Mouse (Mus musculus) neural tube, embryonic 15.5 days (tissue): ENCODE data around the gene Prkra. TPM values are rescaled to one million over a fixed set of nuclear protein-coding genes. Genes with fewer than 3 reads are reported as not detected.
A peak's percentile ranks its signal among the peaks of the same experiment; 100 is the strongest.

Experiments
- ATAC-seq: fragments of 200-750 bp; cut with Nextera tagmentation; 2 replicates; pipeline ENCODE4 v1.8.0; 2017; ENCODE audit warnings: mild to moderate bottlenecking, moderate TSS enrichment, moderate library complexity; ENCODE audit not compliant: low FRiP score
- H3K27ac ChIP-seq: fragments of 300-500 bp; sonication (generic); replicated peaks from 2 replicates; pipeline ENCODE4 v1.5.1; 2015; ENCODE audit warnings: mild to moderate bottlenecking, inconsistent platforms
- H3K27me3 ChIP-seq: fragments of 300-500 bp; sonication (generic); replicated peaks from 2 replicates; pipeline ENCODE4 v1.6.1; 2015; ENCODE audit warnings: inconsistent platforms
- H3K36me3 ChIP-seq: fragments of 300-500 bp; sonication (generic); 2 replicates; pipeline ENCODE4 v1.6.1; 2015; ENCODE audit warnings: inconsistent platforms
- H3K4me1 ChIP-seq: fragments of 300-500 bp; sonication (generic); 2 replicates; pipeline ENCODE4 v1.6.1; 2015; ENCODE audit warnings: inconsistent platforms
- H3K4me2 ChIP-seq: fragments of 300-500 bp; sonication (generic); 2 replicates; pipeline ENCODE4 v1.6.1; 2015; ENCODE audit warnings: inconsistent platforms, mild to moderate bottlenecking, moderate library complexity
- H3K4me3 ChIP-seq: fragments of 300-500 bp; sonication (generic); replicated peaks from 2 replicates; pipeline ENCODE4 v1.5.1; 2015; ENCODE audit warnings: mild to moderate bottlenecking, inconsistent platforms
- H3K9ac ChIP-seq: fragments of 300-500 bp; sonication (generic); replicated peaks from 2 replicates; pipeline ENCODE4 v1.6.1; 2015; ENCODE audit warnings: mild to moderate bottlenecking, inconsistent platforms
- H3K9me3 ChIP-seq: fragments of 300-500 bp; sonication (generic); replicated peaks from 2 replicates; pipeline ENCODE4 v1.6.1; 2016; ENCODE audit warnings: inconsistent platforms
- WGBS: fragments of 180-500 bp; shearing (Covaris S2); methylation state at CpG from one replicate; pipeline ENCODE4 v1.1.7; 2015; ENCODE audit warnings: mixed read lengths; 5-methylcytosine and 5-hydroxymethylcytosine counted together
- polyA plus RNA-seq: library from polyadenylated mRNA; unstranded; fragments of >200 nt; fragmentation: Nextera tagmentation; extraction: Ambion mirVana; gene quantifications from 2 replicates; pipeline ENCODE4 v1.2.1, GENCODE M21; 2015

Gene Prkra
- polyA plus RNA-seq, 1 experiment from 2014 or later: 98.9 TPM

DNA sequence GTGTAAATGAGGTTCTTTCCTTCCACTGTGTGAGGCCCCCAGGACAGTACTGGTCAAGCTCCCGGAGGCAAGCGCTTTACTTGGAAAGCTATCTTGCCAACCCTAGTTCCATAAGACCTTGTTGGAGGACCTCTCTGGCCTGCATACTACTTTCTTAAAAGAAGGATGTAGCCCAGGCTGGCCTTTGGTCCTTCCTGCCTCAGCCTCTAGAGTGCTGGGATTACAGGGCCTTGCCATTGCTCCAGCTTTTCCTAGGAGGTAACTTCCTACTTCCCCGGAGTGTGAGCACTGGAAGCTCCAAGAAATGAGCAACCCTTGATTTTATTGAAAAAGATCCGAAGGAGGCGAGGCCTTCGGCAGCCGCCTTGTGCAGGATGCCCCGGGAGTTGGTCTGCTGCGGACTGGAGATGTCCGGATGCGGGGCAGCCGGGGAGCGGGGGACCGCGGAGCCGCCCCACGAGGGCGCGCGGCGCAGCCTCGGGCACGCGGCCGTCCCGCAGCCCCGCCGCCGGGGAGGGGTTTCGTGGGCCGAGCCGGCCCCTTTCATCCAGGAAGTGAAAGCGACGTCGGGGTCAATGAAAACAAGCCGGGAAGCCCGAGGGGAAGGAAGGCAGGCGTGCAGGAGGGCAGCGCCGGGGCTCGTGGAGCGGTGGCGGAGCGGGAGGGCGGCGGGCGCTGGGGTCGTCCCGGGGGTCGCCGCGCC is 27.1 kb upstream of the Prkra start, which contains the start of gene Plekha3:
Gene Plekha3, plus strand, starts transcription at position 557 of the 703 bp plus-strand sequence.
- 4% methylated on average over 51 of the region's 52 CpGs for WGBS
- Histone ChIP-seq H3K4me1 (peaks cover 44% of the 10 kb centered on the region), H3K4me2 (peak within 1 kb of the TSS; percentile 72), H3K27ac (peak within 1 kb of the TSS; percentile 85), H3K36me3 (no peaks in the 10 kb centered on the region), H3K9me3 (no peaks in the 10 kb centered on the region), H3K9ac (peak within 1 kb of the TSS; percentile 86), H3K4me3 (peak within 1 kb of the TSS; percentile 76), H3K27me3 (no peaks in the 10 kb centered on the region)
- ATAC-seq: peak; percentile 80

- Histone ChIP-seq H3K4me1 (peaks cover 46% of the 10 kb centered on the region), H3K9ac (no peak overlapping the region), H3K4me2 (peak overlapping the region; percentile 59), H3K36me3 (no peaks in the 10 kb centered on the region), H3K4me3 (peak overlapping the region; percentile 43), H3K9me3 (no peaks in the 10 kb centered on the region), H3K27ac (peak overlapping the region; percentile 79), H3K27me3 (no peaks in the 10 kb centered on the region)
- 46% methylated on average over 7 of the region's 7 CpGs for WGBS
- ATAC-seq: no peak
Measured at GRCm38 (mm10) chr2:76673472-76674081, 25.8 kb upstream of the Prkra start.

DNA sequence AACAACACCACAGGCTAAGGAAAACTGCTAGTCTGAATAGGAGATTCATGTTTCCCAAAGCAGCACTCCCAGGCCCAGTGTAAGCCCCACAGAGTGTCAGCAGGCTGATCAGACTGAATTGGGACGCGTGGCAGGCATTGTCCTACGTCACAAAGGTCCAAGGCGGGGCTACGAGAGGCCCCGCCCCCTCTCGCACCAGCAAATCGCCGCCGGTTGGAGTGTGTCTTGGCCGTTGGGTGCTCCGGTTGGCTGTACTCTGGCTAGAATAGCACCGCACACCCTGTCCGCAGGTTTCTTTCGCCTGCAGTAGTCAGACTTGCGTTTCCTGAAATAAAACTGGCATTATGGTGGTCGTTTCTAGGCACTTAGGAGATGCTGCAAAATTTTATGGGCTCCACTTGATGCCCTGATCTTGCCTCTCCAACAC is 25.2 kb upstream of the Prkra start, which contains the start of gene Fkbp7:
Gene Fkbp7, minus strand, starts transcription at position 151 of the 427 bp plus-strand sequence.
- H3K27ac ChIP-seq: peak within 1 kb of the TSS; percentile 79
- H3K36me3 ChIP-seq: no peaks in the 10 kb centered on the region
- H3K9ac ChIP-seq: peak within 1 kb of the TSS; percentile 37
- no peaks in the 10 kb centered on the region for H3K9me3 ChIP-seq
- H3K4me1 ChIP-seq: peaks cover 44% of the 10 kb centered on the region
- ATAC-seq: peak; percentile 92
- under 1% methylated on average over 17 of the region's 17 CpGs for WGBS
- no peaks in the 10 kb centered on the region for H3K27me3 ChIP-seq
- peak within 1 kb of the TSS; percentile 59 for H3K4me2 ChIP-seq
- peak within 1 kb of the TSS; percentile 43 for H3K4me3 ChIP-seq

DNA sequence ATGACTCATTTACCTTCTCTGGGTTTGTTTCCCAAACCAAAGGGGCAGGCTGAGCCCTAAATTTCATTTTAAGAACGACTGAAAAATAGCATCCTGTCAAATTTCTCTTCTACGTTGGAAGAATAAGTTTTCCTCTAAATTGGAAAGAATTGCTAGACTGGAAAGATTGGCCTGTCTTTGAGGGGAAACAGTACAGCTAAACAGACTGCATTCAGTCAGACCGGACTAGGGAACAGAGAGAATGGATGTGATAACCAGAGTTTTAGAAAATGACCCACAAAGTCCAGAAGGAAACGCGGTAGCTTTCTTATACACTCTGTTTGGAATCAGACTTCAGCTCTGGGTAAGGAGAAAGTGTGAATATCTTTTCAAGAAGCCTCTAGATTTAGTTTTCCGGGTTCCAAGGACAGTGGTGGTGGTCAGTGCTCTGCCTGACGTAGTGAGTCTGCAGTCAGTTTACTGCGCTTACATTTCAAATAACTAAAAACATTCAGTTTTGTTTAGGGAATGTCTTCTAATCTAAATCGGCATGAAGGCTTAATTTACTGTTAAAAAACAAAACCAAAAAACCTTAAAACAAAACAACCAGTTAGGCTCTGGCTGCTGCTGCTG is 24.4 kb upstream of the Prkra start:
- Histone ChIP-seq H3K27ac (peak overlapping the region; percentile 79), H3K4me2 (peak overlapping the region; percentile 59), H3K36me3 (no peaks in the 10 kb centered on the region), H3K4me1 (peaks cover 37% of the 10 kb centered on the region), H3K9me3 (no peaks in the 10 kb centered on the region), H3K4me3 (peak overlapping the region; percentile 43), H3K27me3 (no peaks in the 10 kb centered on the region), H3K9ac (peak overlapping the region; percentile 37)
- ATAC-seq: no peak
- 36% methylated on average over 9 of the region's 9 CpGs for WGBS

DNA sequence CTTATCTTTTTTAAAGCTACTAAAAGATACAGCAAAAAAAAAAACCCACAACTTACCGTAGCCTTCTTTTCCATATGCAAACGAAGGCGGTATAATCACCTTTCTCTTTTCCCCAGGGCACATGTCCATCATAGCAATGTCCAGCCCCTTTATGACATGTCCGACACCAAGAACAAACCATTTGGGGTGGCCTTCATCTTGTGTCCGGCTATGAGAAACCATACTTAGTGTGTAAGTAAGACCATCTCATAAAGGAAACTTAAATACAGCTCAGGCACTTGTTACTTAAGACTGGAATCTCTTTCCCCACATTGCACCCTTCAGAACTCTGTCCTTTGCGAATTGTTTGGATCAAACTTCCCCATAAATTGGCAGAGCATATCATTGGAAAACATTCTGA is 23.8 kb upstream of the Prkra start:
- H3K4me2 ChIP-seq: peak overlapping the region; percentile 59
- no peak overlapping the region for H3K27ac ChIP-seq
- peaks cover 34% of the 10 kb centered on the region for H3K4me1 ChIP-seq
- H3K4me3 ChIP-seq: peak overlapping the region; percentile 43
- H3K9me3 ChIP-seq: no peaks in the 10 kb centered on the region
- no peak for ATAC-seq
- H3K9ac ChIP-seq: no peak overlapping the region
- WGBS: 85% methylated on average over 6 of the region's 6 CpGs
- H3K27me3 ChIP-seq: no peaks in the 10 kb centered on the region
- 0 out of 2 replicates have a peak, but pooled peaks cover 2% of the 10 kb centered on the region for H3K36me3 ChIP-seq

GRCm38 (mm10) chr2:76667200-76667599 is 19.4 kb upstream of the Prkra start:
- Histone ChIP-seq H3K36me3 (peaks cover 22% of the 10 kb centered on the region), H3K9me3 (no peaks in the 10 kb centered on the region), H3K27me3 (no peaks in the 10 kb centered on the region), H3K27ac (no peak overlapping the region), H3K9ac (no peak overlapping the region), H3K4me2 (no peak overlapping the region), H3K4me1 (peaks cover 11% of the 10 kb centered on the region), H3K4me3 (no peak overlapping the region)
- ATAC-seq: no peak
- WGBS: 86% methylated on average over 5 of the region's 5 CpGs

DNA sequence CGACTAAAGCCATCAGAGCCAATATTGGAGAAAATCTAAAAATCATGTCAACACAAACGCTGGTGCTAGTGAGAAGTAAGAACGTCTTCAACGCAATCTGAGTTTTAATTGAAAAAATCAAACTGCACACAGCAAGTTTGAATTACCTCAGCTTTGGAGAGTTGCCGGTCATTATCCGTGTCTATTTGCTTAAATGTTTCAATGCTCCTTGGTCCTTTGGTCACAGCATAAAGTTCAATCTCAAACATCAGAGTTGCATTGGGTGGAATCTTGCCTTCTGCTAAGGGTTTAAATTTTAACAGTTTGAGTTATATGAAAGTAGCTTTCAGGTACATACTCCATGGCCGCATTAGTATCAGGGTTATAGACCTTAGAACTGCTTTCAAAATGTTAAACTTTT is 17.7 kb upstream of the Prkra start:
- Histone ChIP-seq H3K36me3 (peaks cover 22% of the 10 kb centered on the region), H3K4me2 (no peak overlapping the region), H3K9me3 (no peaks in the 10 kb centered on the region), H3K4me1 (peaks cover 4% of the 10 kb centered on the region; the same call in 1 of the 2 replicates), H3K27me3 (no peaks in the 10 kb centered on the region), H3K4me3 (no peak overlapping the region), H3K27ac (no peak overlapping the region), H3K9ac (no peak overlapping the region)
- WGBS: 97% methylated on average over 7 of the region's 7 CpGs
- ATAC-seq: no peak

- 46% methylated on average over 6 of the region's 8 CpGs for WGBS
- Histone ChIP-seq H3K27me3 (no peaks in the 10 kb centered on the region), H3K9ac (no peak overlapping the region)
Measured at GRCm38 (mm10) chr2:76659419-76659818, 11.6 kb upstream of the Prkra start.

GRCm38 (mm10) chr2:76658551-76658950 is 10.7 kb upstream of the Prkra start:
- Histone ChIP-seq H3K9ac (no peak overlapping the region), H3K4me2 (no peak overlapping the region), H3K4me1 (no peaks in the 10 kb centered on the region), H3K4me3 (no peak overlapping the region), H3K36me3 (0 out of 2 replicates have a peak, but pooled peaks cover 4% of the 10 kb centered on the region), H3K27me3 (no peaks in the 10 kb centered on the region), H3K27ac (no peak overlapping the region), H3K9me3 (no peaks in the 10 kb centered on the region)
- 79% methylated on average over 13 of the region's 13 CpGs for WGBS
- no peak for ATAC-seq

More at GRCm38 (mm10) chr2:76659419-76659818, 11.6 kb upstream of the Prkra start:
- Histone ChIP-seq H3K4me2 (no peak overlapping the region), H3K4me1 (no peaks in the 10 kb centered on the region), H3K9me3 (no peaks in the 10 kb centered on the region), H3K36me3 (peaks cover 10% of the 10 kb centered on the region; the same call in 1 of the 2 replicates), H3K27ac (no peak overlapping the region), H3K4me3 (no peak overlapping the region)
- no peak for ATAC-seq

GRCm38 (mm10) chr2:76655982-76656381 is 8.2 kb upstream of the Prkra start:
- no peak overlapping the region for H3K4me3 ChIP-seq
- ATAC-seq: no peak
- H3K4me2 ChIP-seq: no peak overlapping the region
- WGBS: 19% methylated on average over 1 of the region's 1 CpGs
- no peaks in the 10 kb centered on the region for H3K4me1 ChIP-seq
- no peaks in the 10 kb centered on the region for H3K36me3 ChIP-seq
- H3K9ac ChIP-seq: no peak overlapping the region
- no peak overlapping the region for H3K27ac ChIP-seq
- H3K27me3 ChIP-seq: no peaks in the 10 kb centered on the region
- no peaks in the 10 kb centered on the region for H3K9me3 ChIP-seq

DNA sequence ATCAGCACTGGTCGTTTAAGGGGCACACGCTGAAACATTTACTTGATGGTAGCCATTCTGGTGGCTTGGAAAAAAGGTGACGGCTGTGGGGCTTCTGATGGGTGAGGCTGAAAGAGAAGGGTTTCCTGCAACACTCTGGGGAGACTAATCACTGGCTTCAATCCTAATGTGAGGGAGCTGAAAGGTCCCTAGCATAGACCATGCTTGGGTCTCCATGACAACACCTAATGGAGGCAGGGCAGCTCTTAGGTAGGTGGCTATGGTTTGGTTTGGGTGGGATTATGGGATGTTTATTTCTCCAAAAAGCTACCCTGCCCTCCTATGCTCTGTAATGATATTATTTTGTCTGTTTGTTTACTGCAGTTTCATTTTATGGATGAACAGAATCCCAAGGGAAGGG is 7.6 kb upstream of the Prkra start:
- no peak for ATAC-seq
- H3K36me3 ChIP-seq: no peaks in the 10 kb centered on the region

More for the DNA sequence above, 7.6 kb upstream of the Prkra start:
- Histone ChIP-seq H3K27me3 (no peaks in the 10 kb centered on the region), H3K27ac (no peak overlapping the region), H3K9ac (no peak overlapping the region), H3K4me2 (no peak overlapping the region), H3K4me1 (no peaks in the 10 kb centered on the region), H3K4me3 (no peak overlapping the region), H3K9me3 (no peaks in the 10 kb centered on the region)
- 73% methylated on average over 3 of the region's 3 CpGs for WGBS
